Mouse (Mus musculus): ENCODE data around the gene Bbox1. TPM values are rescaled to one million over a fixed set of nuclear protein-coding genes. Genes with fewer than 3 reads are reported as not detected.

The Bbox1 gene
- total and polyA plus RNA-seq, 2 experiments from 2014 or later, result 0.04 TPM; not detected in 1

GRCm38 (mm10) chr2:110222793-110223192 lies 91.6 kb downstream of the Bbox1 start:
- H3K36me3 ChIP-seq (replicated peaks; ENCODE audit: control insufficient read depth, insufficient read depth, low read length), result no peaks in the 10 kb centered on the region
- no peak for DNase-seq (ENCODE audit: low spot score)

GRCm38 (mm10) chr2:110220492-110220891 lies 93.9 kb downstream of the Bbox1 start:
- Histone ChIP-seq H3K27ac (ENCODE audit: low read depth) (no peak overlapping the region), H3K9me3 (replicated peaks; ENCODE audit: control insufficient read depth, low read length) (no peaks in the 10 kb centered on the region), H3K36me3 (replicated peaks; ENCODE audit: control insufficient read depth, insufficient read depth, low read length) (no peaks in the 10 kb centered on the region), H3K4me1 (ENCODE audit: control insufficient read depth, insufficient read depth) (no peaks in the 10 kb centered on the region; the same call in 1 of the 2 replicates), H3K4me3 (ENCODE audit: low read depth, low read length) (no peak overlapping the region), H3K4me2 (ENCODE audit: low read depth, low read length) (no peak overlapping the region), H3K9ac (replicated peaks; ENCODE audit: low read depth, low read length) (no peak overlapping the region), H3K27me3 (ENCODE audit: control insufficient read depth, insufficient read depth, low read length) (no peaks in the 10 kb centered on the region)
- ATAC-seq (ENCODE audit: insufficient read depth, low read depth) (no peak), DNase-seq (ENCODE audit: low spot score) (no peak)
- whole genome bisulfite sequencing, result 67% methylated on average over 1 of the region's 1 CpGs
- no peak for TF ChIP-seq CTCF (IDR thresholded peaks at IDR 0.05; ENCODE audit: low read depth)
- TF ChIP-seq EP300 (IDR thresholded peaks at IDR 0.05; ENCODE audit: low read depth), result no peak

More at GRCm38 (mm10) chr2:110222793-110223192, 91.6 kb downstream of the Bbox1 start:
- no peak for TF ChIP-seq EP300 (IDR thresholded peaks at IDR 0.05; ENCODE audit: low read depth)
- TF ChIP-seq CTCF (IDR thresholded peaks at IDR 0.05; ENCODE audit: low read depth), result no peak
- no peak for ATAC-seq (ENCODE audit: insufficient read depth, low read depth)
- Histone ChIP-seq H3K4me1 (ENCODE audit: control insufficient read depth, insufficient read depth) (no peaks in the 10 kb centered on the region; the same call in 1 of the 2 replicates), H3K4me2 (ENCODE audit: low read depth, low read length) (no peak overlapping the region), H3K9ac (replicated peaks; ENCODE audit: low read depth, low read length) (no peak overlapping the region), H3K27me3 (ENCODE audit: control insufficient read depth, insufficient read depth, low read length) (no peaks in the 10 kb centered on the region), H3K9me3 (replicated peaks; ENCODE audit: control insufficient read depth, low read length) (no peaks in the 10 kb centered on the region), H3K4me3 (ENCODE audit: low read depth, low read length) (no peak overlapping the region), H3K27ac (ENCODE audit: low read depth) (no peak overlapping the region)
- WGBS, result 52% methylated on average over 2 of the region's 2 CpGs

- no peak for TF ChIP-seq CTCF (IDR thresholded peaks at IDR 0.05; ENCODE audit: low read depth)
- TF ChIP-seq EP300 (IDR thresholded peaks at IDR 0.05; ENCODE audit: low read depth), result no peak
- Histone ChIP-seq H3K4me3 (ENCODE audit: low read depth, low read length) (no peak overlapping the region), H3K27ac (ENCODE audit: low read depth) (no peak overlapping the region), H3K4me1 (ENCODE audit: control insufficient read depth, insufficient read depth) (no peaks in the 10 kb centered on the region), H3K9me3 (replicated peaks; ENCODE audit: control insufficient read depth, low read length) (no peaks in the 10 kb centered on the region), H3K9ac (replicated peaks; ENCODE audit: low read depth, low read length) (no peak overlapping the region), H3K4me2 (ENCODE audit: low read depth, low read length) (no peak overlapping the region), H3K36me3 (replicated peaks; ENCODE audit: control insufficient read depth, insufficient read depth, low read length) (no peaks in the 10 kb centered on the region), H3K27me3 (ENCODE audit: control insufficient read depth, insufficient read depth, low read length) (no peaks in the 10 kb centered on the region)
- DNase-seq (ENCODE audit: low spot score) (no peak), ATAC-seq (ENCODE audit: insufficient read depth, low read depth) (no peak)
- 79% methylated on average over 3 of the region's 3 CpGs for WGBS
Observed at GRCm38 (mm10) chr2:110215685-110216058, 98.7 kb downstream of the Bbox1 start.

GRCm38 (mm10) chr2:110214991-110215684 lies 99.2 kb downstream of the Bbox1 start:
- DNase-seq (ENCODE audit: low spot score) (no peak), ATAC-seq (ENCODE audit: insufficient read depth, low read depth) (no peak)
- Histone ChIP-seq H3K9me3 (replicated peaks; ENCODE audit: control insufficient read depth, low read length) (no peaks in the 10 kb centered on the region), H3K4me1 (ENCODE audit: control insufficient read depth, insufficient read depth) (peaks cover 3% of the 10 kb centered on the region; the same call in 1 of the 2 replicates), H3K27ac (ENCODE audit: low read depth) (no peak overlapping the region), H3K9ac (replicated peaks; ENCODE audit: low read depth, low read length) (no peak overlapping the region), H3K4me3 (ENCODE audit: low read depth, low read length) (no peak overlapping the region), H3K4me2 (ENCODE audit: low read depth, low read length) (no peak overlapping the region), H3K36me3 (replicated peaks; ENCODE audit: control insufficient read depth, insufficient read depth, low read length) (no peaks in the 10 kb centered on the region), H3K27me3 (ENCODE audit: control insufficient read depth, insufficient read depth, low read length) (no peaks in the 10 kb centered on the region)
- TF ChIP-seq CTCF (IDR thresholded peaks at IDR 0.05; ENCODE audit: low read depth), result no peak
- no peak for TF ChIP-seq EP300 (IDR thresholded peaks at IDR 0.05; ENCODE audit: low read depth)
- 62% methylated on average over 9 of the region's 9 CpGs for WGBS

GRCm38 (mm10) chr2:110214278-110214677 lies 100.1 kb downstream of the Bbox1 start:
- Histone ChIP-seq H3K4me1 (ENCODE audit: control insufficient read depth, insufficient read depth) (peaks cover 3% of the 10 kb centered on the region; the same call in 1 of the 2 replicates), H3K4me3 (ENCODE audit: low read depth, low read length) (no peak overlapping the region), H3K9ac (replicated peaks; ENCODE audit: low read depth, low read length) (no peak overlapping the region), H3K36me3 (replicated peaks; ENCODE audit: control insufficient read depth, insufficient read depth, low read length) (no peaks in the 10 kb centered on the region), H3K27me3 (ENCODE audit: control insufficient read depth, insufficient read depth, low read length) (no peaks in the 10 kb centered on the region), H3K27ac (ENCODE audit: low read depth) (no peak overlapping the region), H3K9me3 (replicated peaks; ENCODE audit: control insufficient read depth, low read length) (no peaks in the 10 kb centered on the region), H3K4me2 (ENCODE audit: low read depth, low read length) (no peak overlapping the region)
- ATAC-seq (ENCODE audit: insufficient read depth, low read depth) (no peak), DNase-seq (ENCODE audit: low spot score) (no peak)
- 82% methylated on average over 4 of the region's 4 CpGs for WGBS
- TF ChIP-seq CTCF (IDR thresholded peaks at IDR 0.05; ENCODE audit: low read depth) (no peak), EP300 (IDR thresholded peaks at IDR 0.05; ENCODE audit: low read depth) (no peak)

Other genes starting within 250 kb of the Bbox1 start
- gene Fibin, start 48.6 kb upstream of the Bbox1 start, total RNA-seq (2014; rRNA removed; ENCODE audit: low replicate concordance), result 8.0 and 11.0 TPM in 2 replicates
- gene Fibin, start 48.6 kb upstream of the Bbox1 start, polyA plus RNA-seq (2015; fragmentation: Nextera tagmentation; extraction: Ambion mirVana), result 5.3 and 6.8 TPM in 2 replicates